Mouse (Mus musculus) gastrocnemius, adult 18-20 months (tissue): ENCODE data around the gene Epc2. TPM values are rescaled to one million over a fixed set of nuclear protein-coding genes. Genes with fewer than 3 reads are reported as not detected.

ENCODE experiments used
- DNase-seq: peaks from one replicate; pipeline ENCODE4 v3.0.0; 2021; ENCODE audit warnings: low spot score
- total RNA-seq, 2 experiments: library from RNA; stranded (reverse); gene quantifications; 2 replicates each; pipeline ENCODE4 v1.2.3; 2021

The Epc2 gene
- total RNA-seq, 2 experiments from 2014 or later = 15.3 to 15.9 TPM

DNA sequence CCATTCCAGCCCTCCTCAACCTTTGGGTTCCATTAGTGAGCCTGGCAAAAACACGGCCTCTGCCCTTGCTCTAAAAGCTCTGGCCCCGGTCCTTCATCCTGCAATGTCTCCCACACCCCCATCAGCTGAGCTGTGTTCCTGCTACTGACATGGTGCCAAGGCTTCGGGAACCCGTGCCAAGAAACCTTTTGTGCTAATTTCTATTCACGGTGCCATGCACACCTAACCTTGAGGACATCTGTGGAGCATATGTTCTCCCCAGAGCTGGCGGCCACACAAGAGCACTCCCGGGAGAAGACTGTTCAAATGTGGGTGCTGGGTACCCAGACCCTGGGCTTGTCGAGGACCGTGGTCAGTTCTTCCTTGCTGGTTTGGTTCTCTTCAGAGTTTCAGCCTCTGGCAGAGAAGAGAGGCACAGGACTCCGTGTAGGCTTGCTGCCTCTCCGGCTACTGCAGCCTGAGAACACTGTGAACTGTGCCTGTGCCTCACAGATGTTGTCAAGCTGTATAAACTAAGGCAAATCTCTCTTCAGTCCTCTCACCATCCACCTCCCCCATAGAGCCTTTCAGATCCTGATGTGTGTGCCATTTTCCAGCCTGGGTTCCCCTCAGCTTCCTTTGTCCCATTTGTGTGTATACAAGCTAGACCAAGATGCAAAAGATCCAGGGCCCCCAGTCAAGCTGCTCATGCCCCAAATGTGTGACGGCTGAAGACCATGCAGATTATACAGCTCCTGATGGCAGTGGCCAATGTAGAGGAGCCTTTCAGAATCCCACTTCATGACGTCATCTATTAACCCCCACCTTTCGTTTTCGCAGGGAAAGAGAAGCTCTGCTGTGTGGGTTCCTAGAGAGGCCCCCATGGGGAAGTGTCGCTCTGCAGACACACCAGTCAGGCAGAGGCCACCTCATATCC, 118.8 kb downstream of the Epc2 start:
- DNase-seq = no peak

DNA sequence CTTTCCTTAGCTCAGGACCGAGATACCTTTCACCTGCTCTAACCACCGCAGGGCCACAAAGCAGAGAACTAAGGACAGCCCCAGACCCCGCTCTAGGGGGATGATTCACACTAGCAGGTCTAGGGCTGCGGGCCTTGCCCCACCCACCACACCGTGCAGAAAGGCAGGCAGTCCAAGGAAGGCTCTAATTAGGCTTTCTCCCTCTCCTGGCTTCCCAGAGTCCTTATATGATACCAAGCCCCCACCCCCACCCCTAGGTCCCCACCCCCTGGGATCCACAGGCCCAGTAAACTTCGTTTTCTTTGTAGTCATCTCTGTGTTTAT, 119.5 kb downstream of the Epc2 start:
- DNase-seq = no peak

GRCm38 (mm10) chr2:49571159-49571920, 120.1 kb downstream of the Epc2 start:
- no peak for DNase-seq

GRCm38 (mm10) chr2:49572111-49572642, 120.9 kb downstream of the Epc2 start:
- DNase-seq = no peak

GRCm38 (mm10) chr2:49572684-49573083, 121.4 kb downstream of the Epc2 start:
- no peak for DNase-seq

- DNase-seq = no peak
These were observed 122.0 kb downstream of the Epc2 start for GRCm38 (mm10) chr2:49573282-49573681.

- no peak for DNase-seq
These were observed 129.3 kb downstream of the Epc2 start for GRCm38 (mm10) chr2:49580585-49580984.

- DNase-seq = no peak
These were observed 131.3 kb downstream of the Epc2 start for GRCm38 (mm10) chr2:49582546-49582945.

- DNase-seq = no peak
These were observed 132.0 kb downstream of the Epc2 start for GRCm38 (mm10) chr2:49583311-49583710.

- no peak for DNase-seq
These were observed 139.2 kb downstream of the Epc2 start for GRCm38 (mm10) chr2:49590450-49590849.

- no peak for DNase-seq
These were observed 141.6 kb downstream of the Epc2 start for GRCm38 (mm10) chr2:49592926-49593325.

DNA sequence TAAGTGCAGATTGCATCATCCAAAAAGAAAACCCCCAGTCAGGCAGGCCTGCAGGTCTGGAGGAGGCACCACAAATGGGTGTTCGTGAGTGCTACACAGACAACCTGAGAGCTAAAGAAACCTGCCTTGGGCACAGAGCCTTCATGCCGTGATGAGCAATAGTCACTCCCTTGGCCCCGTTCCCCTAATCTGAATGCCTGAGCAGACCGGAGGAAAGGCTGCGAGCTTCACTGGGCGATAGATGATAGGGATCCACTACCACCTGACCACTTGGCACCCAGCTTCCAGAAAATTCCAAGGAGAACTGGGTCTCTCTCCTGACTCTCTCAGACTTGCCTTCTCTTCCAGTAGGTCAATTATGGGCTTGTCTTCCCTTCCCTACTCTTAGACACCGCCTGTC, 143.6 kb downstream of the Epc2 start:
- no peak for DNase-seq

GRCm38 (mm10) chr2:49596318-49596717, 145.0 kb downstream of the Epc2 start:
- no peak for DNase-seq

- DNase-seq = no peak
These were observed 148.9 kb downstream of the Epc2 start for GRCm38 (mm10) chr2:49600021-49600681.

Other genes starting within 250 kb of the Epc2 start
- gene Kif5c, start 167.8 kb downstream of the Epc2 start, total RNA-seq = under 1 TPM; 0.40 to 0.68 TPM